Mouse (Mus musculus) liver, adult 2 months (tissue): ENCODE measurements at regions not wholly inside any gene's neighbourhood (a gene's known extent, or its start where the extent isn't known, plus 50 kb on each side); places are given as distances from the start of the nearest gene placed in this dataset.

ENCODE experiments used
- DNase-seq: peaks from one replicate; pipeline ENCODE4 v3.0.0-alpha.2; 2011; ENCODE audit warnings: low read depth, low spot score; ENCODE audit errors: extremely low read depth
- H3K27ac ChIP-seq: fragments of 200-500 bp; replicated peaks from 2 replicates; pipeline ENCODE4 v1.5.1; 2012; ENCODE audit warnings: low read depth, mild to moderate bottlenecking, control low read depth, inconsistent platforms, low read length; ENCODE audit not compliant: insufficient read depth
- H3K27me3 ChIP-seq: fragments of 200-500 bp; 2 replicates; pipeline ENCODE4 v1.6.1; 2012; ENCODE audit warnings: mild to moderate bottlenecking, moderate library complexity, low read length, inconsistent platforms; ENCODE audit not compliant: control insufficient read depth, insufficient read depth
- H3K36me3 ChIP-seq: fragments of 200-500 bp; 2 replicates; pipeline ENCODE4 v1.6.1; 2012; ENCODE audit warnings: low read length, inconsistent platforms; ENCODE audit not compliant: control insufficient read depth, insufficient read depth
- H3K4me1 ChIP-seq: fragments of 200-500 bp; 2 replicates; pipeline ENCODE4 v1.6.1; 2011; ENCODE audit warnings: low read length; ENCODE audit not compliant: control insufficient read depth, insufficient read depth
- H3K4me3 ChIP-seq: fragments of 200-500 bp; 2 replicates; pipeline ENCODE4 v1.5.1; 2011; ENCODE audit warnings: low read depth, mild to moderate bottlenecking, control low read depth, low read length, moderate library complexity; ENCODE audit not compliant: insufficient read depth
- H3K79me2 ChIP-seq: fragments of 200-500 bp; 2 replicates; pipeline ENCODE4 v1.6.1; 2012; ENCODE audit warnings: inconsistent platforms, mild to moderate bottlenecking, low read length, moderate library complexity; ENCODE audit not compliant: control insufficient read depth, insufficient read depth
- H3K9ac ChIP-seq: fragments of 200-500 bp; 2 replicates; pipeline ENCODE4 v1.6.1; 2012; ENCODE audit warnings: low read depth, mild to moderate bottlenecking, control low read depth, inconsistent platforms, low read length
- CTCF ChIP-seq: fragments of 200-500 bp; IDR thresholded peaks from 2 replicates; pipeline ENCODE4 v1.5.1; 2011; ENCODE audit warnings: low read depth, low read length, control low read depth
- POLR2A ChIP-seq: fragments of 200-500 bp; IDR thresholded peaks from 2 replicates; pipeline ENCODE4 v1.6.1; 2011; ENCODE audit warnings: low read length, control low read depth; ENCODE audit not compliant: insufficient read depth; ENCODE audit errors: extremely low read depth
- WGBS: fragments of 180-500 bp; shearing (Covaris S2); methylation state at CpG from one replicate; pipeline ENCODE4 v1.1.7; 2018; 5-methylcytosine and 5-hydroxymethylcytosine counted together

GRCm38 (mm10) chr1:193733402-193733801, 363.3 kb upstream of the Camk1g start:
- Histone ChIP-seq H3K36me3 (no peaks in the 10 kb centered on the region), H3K4me1 (no peaks in the 10 kb centered on the region), H3K27ac (no peak overlapping the region), H3K9ac (no peak overlapping the region), H3K27me3 (0 out of 2 replicates have a peak, but pooled peaks cover 2% of the 10 kb centered on the region), H3K79me2 (no peaks in the 10 kb centered on the region), H3K4me3 (no peak overlapping the region)
- no peak for DNase-seq
- WGBS: 10% methylated on average over 5 of the region's 5 CpGs
- TF ChIP-seq POLR2A (no peak), CTCF (no peak)

- 10% methylated on average over 1 of the region's 1 CpGs for WGBS
- TF ChIP-seq POLR2A: no peak
- TF ChIP-seq CTCF: no peak
- Histone ChIP-seq H3K9ac (no peak overlapping the region), H3K4me1 (no peaks in the 10 kb centered on the region), H3K79me2 (no peaks in the 10 kb centered on the region), H3K27ac (no peak overlapping the region), H3K36me3 (no peaks in the 10 kb centered on the region), H3K4me3 (no peak overlapping the region), H3K27me3 (0 out of 2 replicates have a peak, but pooled peaks cover 2% of the 10 kb centered on the region)
- no peak for DNase-seq
These were observed 362.0 kb upstream of the Camk1g start for GRCm38 (mm10) chr1:193732113-193732512.

GRCm38 (mm10) chr1:193721850-193722249, 351.8 kb upstream of the Camk1g start:
- TF ChIP-seq POLR2A (no peak), CTCF (no peak)
- no peaks in the 10 kb centered on the region for H3K79me2 ChIP-seq
- no peak overlapping the region for H3K9ac ChIP-seq
- H3K27ac ChIP-seq: no peak overlapping the region
- DNase-seq: peak; percentile 68
- WGBS: 18% methylated on average over 2 of the region's 2 CpGs
- no peaks in the 10 kb centered on the region for H3K36me3 ChIP-seq
- H3K4me1 ChIP-seq: no peaks in the 10 kb centered on the region
- H3K27me3 ChIP-seq: no peaks in the 10 kb centered on the region
- H3K4me3 ChIP-seq: no peak overlapping the region

GRCm38 (mm10) chr1:193720420-193720851, 350.3 kb upstream of the Camk1g start:
- Histone ChIP-seq H3K9ac (no peak overlapping the region), H3K36me3 (no peaks in the 10 kb centered on the region), H3K27ac (no peak overlapping the region), H3K79me2 (no peaks in the 10 kb centered on the region), H3K4me1 (no peaks in the 10 kb centered on the region), H3K4me3 (no peak overlapping the region), H3K27me3 (no peaks in the 10 kb centered on the region)
- 82% methylated on average over 8 of the region's 8 CpGs for WGBS
- TF ChIP-seq POLR2A (no peak), CTCF (no peak)
- no peak for DNase-seq

- DNase-seq: no peak
- no peak overlapping the region for H3K4me3 ChIP-seq
- H3K36me3 ChIP-seq: no peaks in the 10 kb centered on the region
- no peaks in the 10 kb centered on the region for H3K4me1 ChIP-seq
- 67% methylated on average over 4 of the region's 4 CpGs for WGBS
- no peaks in the 10 kb centered on the region for H3K79me2 ChIP-seq
- TF ChIP-seq CTCF: no peak
- TF ChIP-seq POLR2A: no peak
- no peak overlapping the region for H3K9ac ChIP-seq
- no peaks in the 10 kb centered on the region for H3K27me3 ChIP-seq
- no peak overlapping the region for H3K27ac ChIP-seq
These were observed 345.2 kb upstream of the Camk1g start for GRCm38 (mm10) chr1:193715328-193715727.

- Histone ChIP-seq H3K4me1 (no peaks in the 10 kb centered on the region), H3K27me3 (no peaks in the 10 kb centered on the region), H3K4me3 (no peak overlapping the region), H3K79me2 (no peaks in the 10 kb centered on the region), H3K27ac (no peak overlapping the region), H3K9ac (no peak overlapping the region), H3K36me3 (no peaks in the 10 kb centered on the region)
- TF ChIP-seq CTCF (no peak), POLR2A (no peak)
- no peak for DNase-seq
- 83% methylated on average over 2 of the region's 2 CpGs for WGBS
These were observed 344.5 kb upstream of the Camk1g start for GRCm38 (mm10) chr1:193714631-193715030.
